Mouse (Mus musculus) ovary, postnatal 14 days (tissue): Measurements from ENCODE around the gene Nckipsd.

Experiments used
- DNase-seq: peaks from one replicate; pipeline ENCODE4 v3.0.0; 2022; ENCODE audit warnings: low spot score

Nckipsd gene

DNA sequence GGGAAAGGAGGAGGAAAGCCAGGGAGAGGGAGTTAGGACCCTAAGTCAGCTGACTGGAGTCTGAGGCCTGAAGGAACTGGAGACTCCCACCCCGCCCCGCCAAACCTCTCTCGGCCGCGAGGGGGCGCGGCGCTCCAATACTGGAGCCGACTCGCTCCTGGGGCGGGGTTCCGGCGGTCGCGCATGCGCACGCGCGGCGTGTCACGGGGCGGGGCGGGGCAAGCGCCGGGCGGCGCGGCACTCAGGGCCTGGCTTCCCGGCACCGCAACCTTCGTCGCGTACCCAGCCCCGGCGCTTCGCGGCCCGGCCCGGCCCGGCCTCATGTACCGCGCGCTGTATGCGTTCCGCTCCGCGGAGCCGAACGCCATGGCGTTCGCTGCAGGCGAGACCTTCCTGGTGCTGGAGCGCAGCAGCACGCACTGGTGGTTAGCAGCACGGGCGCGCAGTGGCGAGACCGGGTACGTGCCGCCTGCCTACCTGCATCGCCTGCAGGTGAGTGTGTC, at the start of gene Nckipsd:
Gene Nckipsd, plus strand, starts transcription at position 206 of the 503 bp plus-strand sequence.
- peak; percentile 96 for DNase-seq

GRCm38 (mm10) chr9:108759121-108759520, 49.0 kb upstream of the Nckipsd start:
- DNase-seq: no peak

DNA sequence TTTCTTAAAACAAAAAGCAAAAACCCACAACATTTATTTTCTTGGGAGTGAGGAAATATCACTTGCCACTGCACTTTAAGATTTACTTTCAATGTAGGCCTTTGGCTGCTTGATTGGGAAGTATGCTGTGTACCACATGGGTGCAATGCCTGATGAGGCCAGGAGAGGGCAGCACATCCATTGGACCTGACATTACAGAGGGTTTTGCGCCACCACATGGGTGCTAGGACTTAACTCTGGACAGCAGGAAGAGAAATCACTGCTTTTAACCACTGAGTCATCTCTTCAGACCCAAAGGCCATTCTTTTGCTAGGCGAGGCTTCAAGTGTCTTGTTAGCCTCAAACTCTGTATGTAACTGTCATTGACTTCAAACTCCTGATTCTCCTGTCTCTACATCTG, 48.4 kb upstream of the Nckipsd start:
- DNase-seq: no peak

- no peak for DNase-seq
Measured at GRCm38 (mm10) chr9:108761561-108761960, 46.6 kb upstream of the Nckipsd start.

GRCm38 (mm10) chr9:108764971-108765370, 43.2 kb upstream of the Nckipsd start:
- DNase-seq: no peak

DNA sequence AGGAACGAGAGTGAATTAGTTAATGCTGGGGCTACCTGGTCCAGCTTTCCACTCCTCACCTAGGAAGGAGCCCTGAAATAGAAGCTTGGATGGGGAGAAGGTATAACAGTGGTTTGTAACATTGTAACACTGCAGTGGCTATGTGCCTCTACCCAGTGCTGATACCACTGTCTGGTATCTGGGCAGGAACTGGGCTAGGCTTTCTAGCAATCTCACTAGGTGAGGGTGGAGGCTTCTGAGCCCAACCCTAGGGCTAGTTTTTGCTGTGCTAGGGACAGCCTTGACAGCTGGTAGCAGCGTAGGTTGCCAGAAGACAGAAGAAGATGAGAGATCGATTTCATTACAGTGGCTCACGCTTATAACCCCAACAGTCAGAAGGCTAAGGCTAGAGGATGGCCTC, 31.6 kb upstream of the Nckipsd start:
- DNase-seq: no peak

GRCm38 (mm10) chr9:108777276-108777675, 30.9 kb upstream of the Nckipsd start:
- no peak for DNase-seq

DNA sequence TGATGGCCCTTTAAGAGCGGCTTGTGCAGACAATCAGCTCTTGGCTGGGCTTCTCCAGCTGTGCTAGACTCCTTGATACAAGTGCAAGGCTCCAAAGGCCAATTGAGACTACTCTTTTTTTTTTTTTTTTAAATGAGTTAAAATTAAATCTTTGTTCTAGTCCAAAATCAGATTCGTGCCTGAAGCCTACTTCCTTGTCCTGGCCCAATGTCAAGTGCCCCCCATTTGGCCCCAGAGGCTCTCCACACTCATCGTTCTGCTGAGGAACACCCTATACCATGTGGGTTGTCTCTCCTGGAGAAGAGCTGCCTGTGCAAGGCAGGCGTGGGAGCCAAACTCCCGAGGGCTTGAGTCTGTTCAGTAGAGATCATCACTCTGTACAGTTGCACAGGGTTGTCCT, 27.2 kb upstream of the Nckipsd start:
- DNase-seq: no peak

- no peak for DNase-seq
Measured at GRCm38 (mm10) chr9:108781891-108782290, 26.3 kb upstream of the Nckipsd start.

- no peak for DNase-seq
Measured at GRCm38 (mm10) chr9:108782836-108783547, 25.2 kb upstream of the Nckipsd start.

DNA sequence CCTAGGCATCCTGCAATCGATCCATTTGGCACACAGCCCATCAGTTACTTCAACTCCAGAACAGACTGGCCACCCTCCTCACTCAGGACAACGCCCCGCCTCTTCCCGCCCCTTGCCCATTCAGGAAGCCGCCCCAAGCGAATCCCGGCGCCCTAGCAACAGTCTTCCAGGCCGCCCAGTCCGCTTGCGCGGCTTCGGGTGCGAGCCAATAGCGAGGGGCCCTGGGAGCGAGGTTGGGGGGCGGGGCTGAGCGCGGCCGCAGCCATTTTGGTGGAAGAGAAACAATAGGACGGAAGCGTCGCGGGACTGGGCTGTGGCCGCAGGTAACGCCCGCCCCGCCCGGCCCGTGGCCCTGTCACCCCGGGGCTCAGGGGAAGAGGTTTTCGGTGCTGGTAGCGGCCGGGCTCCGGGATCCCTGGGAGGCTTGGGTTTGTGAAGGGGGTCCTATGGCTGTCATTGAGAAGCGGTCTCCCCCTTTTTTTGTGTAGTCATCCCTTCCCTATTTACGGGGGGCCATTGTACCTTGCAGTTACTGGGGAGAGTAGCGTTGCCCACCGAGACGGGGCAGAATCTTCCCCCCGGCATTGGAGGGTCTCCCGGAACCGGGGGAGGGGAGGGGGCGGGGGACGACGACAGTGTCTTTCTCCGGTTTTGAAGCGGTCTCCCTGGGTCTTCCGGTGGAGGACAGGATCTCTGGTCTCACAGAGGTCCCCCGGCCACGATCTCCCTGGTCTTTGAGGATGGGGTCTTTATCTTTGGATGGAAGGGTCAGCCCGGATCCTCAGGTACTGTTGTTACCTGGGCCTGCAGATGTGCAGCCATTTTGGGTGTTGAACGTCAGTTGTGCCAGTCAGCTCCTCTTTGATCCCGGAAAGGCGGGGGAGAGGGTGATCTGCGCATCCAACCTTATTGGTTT, 24.4 kb upstream of the Nckipsd start, which contains the start of gene Ip6k2:
Gene Ip6k2, plus strand, starts transcription at position 249 of the 916 bp plus-strand sequence.
- DNase-seq: peak; percentile 94

DNA sequence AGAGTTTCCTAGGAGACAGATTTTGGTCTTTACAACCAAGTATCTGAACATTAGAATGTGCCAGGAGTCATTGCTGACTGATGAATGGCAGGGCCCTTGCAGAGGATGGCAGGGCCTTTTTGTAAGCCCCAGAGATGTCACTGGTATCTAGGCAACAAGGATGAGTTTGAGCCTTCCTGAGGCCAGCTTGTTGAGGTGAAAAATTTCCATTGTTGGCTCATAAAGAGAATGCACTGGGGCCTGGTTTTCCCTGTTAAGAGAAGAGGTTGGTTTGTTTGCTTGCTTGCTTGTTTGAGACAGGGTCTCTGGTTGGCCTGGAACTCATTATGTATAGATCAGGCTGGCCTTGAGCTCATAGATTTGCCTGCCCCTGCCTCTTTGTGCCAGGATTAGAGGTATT, 22.8 kb upstream of the Nckipsd start:
- no peak for DNase-seq

DNA sequence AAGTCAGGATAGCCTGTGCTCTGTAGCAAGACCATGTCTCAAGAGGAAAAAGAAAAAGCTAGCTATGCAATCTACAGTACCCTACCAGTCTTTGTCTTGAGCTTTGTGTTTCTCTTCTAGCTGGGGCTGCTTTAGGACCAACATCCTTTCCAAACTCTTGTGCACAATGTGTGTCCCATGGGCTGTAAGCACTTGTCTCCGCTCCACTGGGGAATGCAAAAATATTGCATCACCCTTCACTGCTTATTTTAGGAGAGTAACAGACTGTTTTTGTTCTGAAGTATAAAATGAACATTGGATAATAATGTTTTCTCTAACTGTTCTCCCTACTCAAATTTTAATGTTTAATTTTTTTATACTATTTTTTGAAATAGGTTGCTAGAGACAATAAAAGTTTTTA, 21.7 kb upstream of the Nckipsd start:
- DNase-seq: no peak

GRCm38 (mm10) chr9:108787080-108787479, 21.1 kb upstream of the Nckipsd start:
- no peak for DNase-seq

DNA sequence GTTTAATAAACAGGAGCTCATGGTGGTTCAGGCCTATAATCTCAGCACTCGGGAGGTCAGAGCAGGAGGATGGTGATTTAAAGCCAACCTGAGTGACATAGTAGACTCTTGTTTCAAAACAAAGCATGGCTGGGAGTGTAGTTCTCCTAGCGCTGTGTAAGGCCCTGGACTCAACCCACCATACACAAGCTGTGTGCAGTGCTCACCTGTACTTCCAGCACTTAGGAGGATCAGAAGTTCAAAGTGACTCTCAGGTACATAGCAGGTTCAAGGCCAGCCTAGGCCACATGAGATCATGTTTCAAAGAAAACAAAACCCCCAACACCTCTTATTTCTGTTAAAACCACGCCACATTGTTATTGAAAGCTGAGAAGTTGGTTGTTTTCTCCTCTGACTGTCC, 19.5 kb upstream of the Nckipsd start:
- DNase-seq: no peak

DNA sequence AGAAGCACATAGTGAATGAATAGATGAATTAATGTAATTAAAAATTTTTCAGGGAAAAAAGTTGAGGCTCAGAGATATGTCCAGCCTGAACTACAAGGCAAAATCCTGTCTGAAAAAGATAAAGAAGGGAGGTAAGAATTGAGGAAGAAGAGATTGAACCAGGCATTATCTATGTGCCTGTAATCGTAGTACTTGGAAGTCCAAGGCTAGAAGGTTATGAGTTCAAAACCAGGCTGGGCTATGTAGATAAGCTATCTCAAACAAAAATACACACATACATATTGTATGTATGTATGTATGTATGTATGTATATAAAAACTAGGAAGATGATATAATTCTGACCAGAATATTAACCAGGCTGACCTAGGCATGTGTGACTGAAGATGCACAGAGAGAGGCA, 15.9 kb upstream of the Nckipsd start:
- DNase-seq: no peak

- no peak for DNase-seq
Measured at GRCm38 (mm10) chr9:108792730-108793129, 15.4 kb upstream of the Nckipsd start.

DNA sequence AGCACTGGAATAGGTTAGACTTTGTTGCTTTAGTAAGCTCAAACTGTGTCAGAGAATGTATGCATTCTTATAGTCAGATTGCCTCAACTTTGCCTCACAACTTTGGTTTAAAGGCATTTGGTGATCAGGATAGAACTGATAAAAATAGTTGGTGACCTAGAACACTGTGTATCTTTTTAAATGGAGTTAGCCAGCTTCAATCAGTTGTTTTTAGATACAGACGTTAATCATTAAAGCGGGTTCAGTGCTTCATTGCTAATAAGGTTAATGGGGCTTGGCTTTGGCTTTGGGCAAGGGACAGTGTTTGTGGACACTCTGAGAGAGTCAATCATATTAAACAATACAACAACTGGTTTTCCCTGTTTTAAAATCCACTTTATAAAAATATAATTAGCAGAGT, 12.9 kb upstream of the Nckipsd start:
- DNase-seq: no peak

- no peak for DNase-seq
Measured at GRCm38 (mm10) chr9:108795762-108796161, 12.4 kb upstream of the Nckipsd start.

GRCm38 (mm10) chr9:108796351-108796981, 11.7 kb upstream of the Nckipsd start:
- no peak for DNase-seq

GRCm38 (mm10) chr9:108797477-108797876, 10.7 kb upstream of the Nckipsd start:
- no peak for DNase-seq

- DNase-seq: no peak
Measured at GRCm38 (mm10) chr9:108798508-108799075, 9.6 kb upstream of the Nckipsd start.
